Mouse (Mus musculus): Measurements from ENCODE around the gene Tigd4. TPM values are rescaled to one million over a fixed set of nuclear protein-coding genes. Genes with fewer than 3 reads are reported as not detected.

Tigd4 gene
- total RNA-seq, 2 experiments from 2014 or later, result 13.7 to 15.3 TPM

Other genes with a start within 250 kb of the Tigd4 start
- gene Fhdc1, start 113.1 kb upstream of the Tigd4 start, total RNA-seq (2021), result 1 to 10 TPM in 1 of 2 experiments, under 1 TPM in 1; 0.82 to 2.1 TPM
- 10 to 100 TPM; 20.6 to 24.4 TPM for gene Arfip1, start 10.9 kb upstream of the Tigd4 start, total RNA-seq (2021)
- 1 to 10 TPM; 2.1 to 3.1 TPM for gene Tmem154, start 72.6 kb downstream of the Tigd4 start, total RNA-seq (2021)
- 10 to 100 TPM; 46.0 to 50.9 TPM for gene Fbxw7, start 221.7 kb downstream of the Tigd4 start, total RNA-seq (2021)

Data from gastrocnemius, postnatal 10 days (tissue).